Mouse (Mus musculus): ENCODE measurements at regions not wholly inside any gene's neighbourhood (a gene's known extent, or its start where the extent isn't known, plus 50 kb on each side); places are given as distances from the start of the nearest gene placed in this dataset.

DNA sequence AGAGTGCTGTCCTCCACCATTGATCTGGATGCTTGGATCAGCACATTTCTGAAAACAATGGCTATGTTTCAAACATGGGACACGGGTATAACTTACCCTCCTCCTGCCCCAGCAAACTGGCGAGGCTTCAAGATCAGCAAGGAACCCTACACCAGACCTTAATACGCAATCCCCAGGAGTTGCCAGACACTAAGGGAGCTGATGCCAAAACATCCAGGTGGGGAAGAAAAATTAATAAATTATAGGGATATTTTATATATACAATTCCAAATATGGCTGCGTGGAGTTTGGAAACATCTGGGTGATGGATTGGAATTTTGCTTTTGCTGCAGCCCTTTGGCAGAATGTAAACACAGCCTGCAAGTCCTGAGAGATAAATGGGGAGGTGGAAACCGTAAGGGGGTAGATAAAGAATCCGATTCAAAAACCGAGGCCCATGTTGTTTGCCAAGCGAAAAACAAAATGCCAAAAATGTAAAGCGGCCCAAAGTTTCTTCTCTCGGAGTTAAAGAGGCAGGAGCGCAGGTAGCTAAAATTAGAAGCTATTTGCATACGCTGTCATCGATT lies 460.9 kb upstream of the Gm765 start:
- 54% methylated on average over 13 of the region's 13 CpGs for WGBS
- Histone ChIP-seq H3K27ac (ENCODE audit: low read depth, low read length) (no peak overlapping the region), H3K4me1 (replicated peaks; ENCODE audit: control insufficient read depth, insufficient read depth, low read length) (no peaks in the 10 kb centered on the region), H3K4me2 (replicated peaks; ENCODE audit: low read depth) (no peak overlapping the region), H3K9ac (ENCODE audit: low read depth, low read length) (no peak overlapping the region), H3K4me3 (ENCODE audit: low read depth, low read length) (no peak overlapping the region), H3K36me3 (ENCODE audit: control insufficient read depth, insufficient read depth) (no peaks in the 10 kb centered on the region), H3K27me3 (replicated peaks; ENCODE audit: control insufficient read depth, insufficient read depth, low read length) (no peaks in the 10 kb centered on the region), H3K9me3 (ENCODE audit: control insufficient read depth) (no peaks in the 10 kb centered on the region)
- no peak for TF ChIP-seq CTCF (IDR thresholded peaks at IDR 0.05; ENCODE audit: low read depth)
- no peak for ATAC-seq

DNA sequence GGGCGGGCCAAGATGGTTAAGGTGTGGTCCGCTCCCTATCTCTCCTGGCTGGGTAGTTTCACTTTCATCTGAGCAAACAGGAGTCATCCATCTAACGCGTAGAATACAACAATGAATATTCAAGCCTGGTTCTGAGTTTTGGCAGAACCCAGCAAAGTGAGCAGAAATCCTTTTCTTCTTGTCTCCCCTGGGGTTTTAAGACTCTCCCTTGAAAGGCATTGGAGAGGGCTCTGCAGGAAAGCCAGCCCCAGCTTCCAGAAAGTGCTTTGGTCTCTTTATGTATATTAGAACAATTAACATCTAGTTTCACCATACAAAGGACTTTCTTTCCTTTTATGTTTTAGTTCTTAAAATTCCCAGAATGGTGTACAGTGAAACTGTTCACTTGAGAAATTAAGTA lies 458.5 kb upstream of the Gm765 start:
- no peak overlapping the region for H3K27ac ChIP-seq (ENCODE audit: low read depth, low read length)
- WGBS = 35% methylated on average over 4 of the region's 4 CpGs
- no peak for ATAC-seq

DNA sequence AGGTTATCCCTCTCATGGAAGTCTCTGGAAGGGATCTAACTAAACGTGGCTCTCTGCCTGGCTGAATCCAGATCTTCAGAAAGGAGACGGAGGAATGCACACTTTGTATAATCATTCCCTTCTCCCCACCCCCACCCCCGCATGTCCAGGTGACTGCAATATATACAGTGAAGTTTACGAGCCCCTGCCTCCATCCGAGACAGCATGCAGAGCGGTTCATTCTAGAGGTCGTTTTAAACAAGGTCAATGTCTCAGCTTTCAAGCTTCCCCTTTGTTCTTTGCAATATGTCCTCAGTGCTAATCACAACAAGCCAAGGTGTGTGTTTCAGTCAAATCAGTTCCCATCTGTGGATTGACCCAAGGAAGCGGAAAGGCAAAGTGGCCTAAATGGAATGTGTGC lies 457.5 kb upstream of the Gm765 start:
- no peaks in the 10 kb centered on the region for H3K9me3 ChIP-seq (ENCODE audit: control insufficient read depth)
- no peaks in the 10 kb centered on the region for H3K4me1 ChIP-seq (replicated peaks; ENCODE audit: control insufficient read depth, insufficient read depth, low read length)
- no peak overlapping the region for H3K4me3 ChIP-seq (ENCODE audit: low read depth, low read length)
- no peak for ATAC-seq
- H3K4me2 ChIP-seq (replicated peaks; ENCODE audit: low read depth) = no peak overlapping the region
- no peak overlapping the region for H3K27ac ChIP-seq (ENCODE audit: low read depth, low read length)
- 67% methylated on average over 8 of the region's 8 CpGs for WGBS
- H3K9ac ChIP-seq (ENCODE audit: low read depth, low read length) = no peak overlapping the region
- H3K27me3 ChIP-seq (replicated peaks; ENCODE audit: control insufficient read depth, insufficient read depth, low read length) = no peaks in the 10 kb centered on the region
- H3K36me3 ChIP-seq (ENCODE audit: control insufficient read depth, insufficient read depth) = no peaks in the 10 kb centered on the region
- TF ChIP-seq CTCF (IDR thresholded peaks at IDR 0.05; ENCODE audit: low read depth) = no peak

More for the DNA sequence above, 458.5 kb upstream of the Gm765 start:
- H3K27me3 ChIP-seq (replicated peaks; ENCODE audit: control insufficient read depth, insufficient read depth, low read length) = no peaks in the 10 kb centered on the region
- no peak for TF ChIP-seq CTCF (IDR thresholded peaks at IDR 0.05; ENCODE audit: low read depth)
- H3K4me3 ChIP-seq (ENCODE audit: low read depth, low read length) = no peak overlapping the region
- H3K4me1 ChIP-seq (replicated peaks; ENCODE audit: control insufficient read depth, insufficient read depth, low read length) = no peaks in the 10 kb centered on the region
- no peak overlapping the region for H3K9ac ChIP-seq (ENCODE audit: low read depth, low read length)
- H3K9me3 ChIP-seq (ENCODE audit: control insufficient read depth) = no peaks in the 10 kb centered on the region
- no peak overlapping the region; the same call in 1 of the 2 replicates for H3K4me2 ChIP-seq (replicated peaks; ENCODE audit: low read depth)
- no peaks in the 10 kb centered on the region for H3K36me3 ChIP-seq (ENCODE audit: control insufficient read depth, insufficient read depth)

DNA sequence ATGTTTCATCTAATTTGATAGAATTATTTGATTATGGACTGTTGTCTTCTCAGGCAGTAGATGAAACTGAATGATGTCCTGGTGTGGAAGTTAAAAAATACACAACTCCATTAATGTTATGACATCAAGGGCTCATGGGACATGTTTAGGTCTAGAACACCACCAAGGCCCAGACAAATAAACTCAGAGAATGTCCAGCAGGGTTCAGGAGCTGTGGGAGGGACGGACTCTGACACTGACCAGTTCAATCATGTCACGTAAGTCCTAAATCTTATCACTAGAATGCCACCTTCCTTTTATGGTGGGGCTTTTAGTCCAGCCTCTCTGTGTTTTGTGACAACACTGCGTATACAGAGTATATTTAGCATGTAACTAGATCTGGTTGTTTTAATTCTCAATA lies 455.2 kb upstream of the Gm765 start:
- TF ChIP-seq CTCF (IDR thresholded peaks at IDR 0.05; ENCODE audit: low read depth) = no peak
- 65% methylated on average over 3 of the region's 3 CpGs for WGBS
- Histone ChIP-seq H3K9me3 (ENCODE audit: control insufficient read depth) (no peaks in the 10 kb centered on the region), H3K9ac (ENCODE audit: low read depth, low read length) (no peak overlapping the region), H3K27ac (ENCODE audit: low read depth, low read length) (no peak overlapping the region), H3K36me3 (ENCODE audit: control insufficient read depth, insufficient read depth) (no peaks in the 10 kb centered on the region), H3K27me3 (replicated peaks; ENCODE audit: control insufficient read depth, insufficient read depth, low read length) (no peaks in the 10 kb centered on the region), H3K4me3 (ENCODE audit: low read depth, low read length) (no peak overlapping the region), H3K4me2 (replicated peaks; ENCODE audit: low read depth) (no peak overlapping the region), H3K4me1 (replicated peaks; ENCODE audit: control insufficient read depth, insufficient read depth, low read length) (no peaks in the 10 kb centered on the region)
- ATAC-seq = no peak

DNA sequence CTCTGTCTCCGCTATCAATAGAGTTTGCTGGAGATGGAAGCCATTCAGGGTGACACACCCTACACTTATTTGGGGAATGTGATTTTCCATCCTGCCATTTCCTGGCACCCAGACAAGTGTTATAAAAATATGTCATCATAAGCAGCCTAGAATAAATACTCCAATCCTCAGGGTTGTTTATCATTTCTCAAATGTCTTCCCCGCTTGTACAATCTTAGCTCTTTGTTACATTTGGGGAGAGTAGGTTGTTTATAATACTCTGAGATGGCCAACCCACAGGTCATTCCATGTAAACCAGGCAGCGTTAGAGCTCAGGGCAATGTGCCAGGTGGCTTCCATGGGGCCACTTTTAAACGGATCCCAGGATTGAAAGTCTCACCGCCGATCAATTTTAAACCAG lies 454.8 kb upstream of the Gm765 start:
- Histone ChIP-seq H3K4me1 (replicated peaks; ENCODE audit: control insufficient read depth, insufficient read depth, low read length) (no peaks in the 10 kb centered on the region), H3K36me3 (ENCODE audit: control insufficient read depth, insufficient read depth) (no peaks in the 10 kb centered on the region), H3K27ac (ENCODE audit: low read depth, low read length) (no peak overlapping the region), H3K4me3 (ENCODE audit: low read depth, low read length) (no peak overlapping the region), H3K4me2 (replicated peaks; ENCODE audit: low read depth) (no peak overlapping the region), H3K27me3 (replicated peaks; ENCODE audit: control insufficient read depth, insufficient read depth, low read length) (no peaks in the 10 kb centered on the region), H3K9ac (ENCODE audit: low read depth, low read length) (no peak overlapping the region), H3K9me3 (ENCODE audit: control insufficient read depth) (no peaks in the 10 kb centered on the region)
- WGBS = 49% methylated on average over 6 of the region's 6 CpGs
- TF ChIP-seq CTCF (IDR thresholded peaks at IDR 0.05; ENCODE audit: low read depth) = no peak
- ATAC-seq = no peak

- no peak for ATAC-seq
- Histone ChIP-seq H3K9ac (ENCODE audit: low read depth, low read length) (no peak overlapping the region), H3K36me3 (ENCODE audit: control insufficient read depth, insufficient read depth) (no peaks in the 10 kb centered on the region), H3K4me2 (replicated peaks; ENCODE audit: low read depth) (no peak overlapping the region), H3K9me3 (ENCODE audit: control insufficient read depth) (no peaks in the 10 kb centered on the region), H3K4me3 (ENCODE audit: low read depth, low read length) (no peak overlapping the region), H3K27me3 (replicated peaks; ENCODE audit: control insufficient read depth, insufficient read depth, low read length) (no peaks in the 10 kb centered on the region), H3K4me1 (replicated peaks; ENCODE audit: control insufficient read depth, insufficient read depth, low read length) (no peaks in the 10 kb centered on the region), H3K27ac (ENCODE audit: low read depth, low read length) (no peak overlapping the region)
- TF ChIP-seq CTCF (IDR thresholded peaks at IDR 0.05; ENCODE audit: low read depth) = no peak
- 61% methylated on average over 4 of the region's 4 CpGs for WGBS
Measured at GRCm38 (mm10) chr6:98796666-98797065, 454.1 kb upstream of the Gm765 start.

- H3K9me3 ChIP-seq (ENCODE audit: control insufficient read depth) = no peaks in the 10 kb centered on the region
- H3K27me3 ChIP-seq (replicated peaks; ENCODE audit: control insufficient read depth, insufficient read depth, low read length) = no peaks in the 10 kb centered on the region
- no peak overlapping the region for H3K4me3 ChIP-seq (ENCODE audit: low read depth, low read length)
- no peaks in the 10 kb centered on the region for H3K36me3 ChIP-seq (ENCODE audit: control insufficient read depth, insufficient read depth)
- H3K4me2 ChIP-seq (replicated peaks; ENCODE audit: low read depth) = no peak overlapping the region
- no peak for TF ChIP-seq CTCF (IDR thresholded peaks at IDR 0.05; ENCODE audit: low read depth)
- ATAC-seq = no peak
- H3K9ac ChIP-seq (ENCODE audit: low read depth, low read length) = no peak overlapping the region
- H3K27ac ChIP-seq (ENCODE audit: low read depth, low read length) = no peak overlapping the region
- H3K4me1 ChIP-seq (replicated peaks; ENCODE audit: control insufficient read depth, insufficient read depth, low read length) = no peaks in the 10 kb centered on the region
- 87% methylated on average over 5 of the region's 5 CpGs for WGBS
Measured at GRCm38 (mm10) chr6:98787422-98787821, 444.9 kb upstream of the Gm765 start.

All from intestine, postnatal 0 days (tissue).